Mouse (Mus musculus): ENCODE measurements at regions not wholly inside any gene's neighbourhood (a gene's known extent, or its start where the extent isn't known, plus 50 kb on each side); places are given as distances from the start of the nearest gene placed in this dataset.

- TF ChIP-seq NRF1 (IDR thresholded peaks at IDR 0.05; ENCODE audit: low read depth, low read length) (no peak), MXI1 (IDR thresholded peaks at IDR 0.05; ENCODE audit: low read depth, low read length) (no peak), CTCF (conservative IDR thresholded peaks at IDR 0.05 in 1 of 2, IDR thresholded peaks at IDR 0.05 in 1 of 2; ENCODE audit: low read depth in 2 of 2, low read length in 2 of 2) (no peak), POLR2A (IDR thresholded peaks at IDR 0.05; ENCODE audit: low read depth, low read length) (no peak), HCFC1 (IDR thresholded peaks at IDR 0.05; ENCODE audit: low read depth, low read length) (no peak), SIN3A (IDR thresholded peaks at IDR 0.05; ENCODE audit: low read length) (no peak), EP300 (IDR thresholded peaks at IDR 0.05; ENCODE audit: low read length) (no peak), MAZ (IDR thresholded peaks at IDR 0.05; ENCODE audit: low read depth, low read length) (no peak)
Measured at GRCm38 (mm10) chr2:92525062-92525623, 64.8 kb upstream of the Slc35c1 start.

All from CH12.LX (cell line).